Mouse (Mus musculus) heart, postnatal 14 days (tissue): ENCODE measurements around the gene Pdia6. TPM values are rescaled to one million over a fixed set of nuclear protein-coding genes. Genes with fewer than 3 reads are reported as not detected.

Experiments used
- DNase-seq, 2 experiments: peaks; one replicate each; pipeline ENCODE4 v3.0.0; 2021 to 2022
- intact Hi-C: fragments of 180-260 bp; cut with DNase I; formaldehyde crosslinking; loops from one replicate; pipeline ENCODE4 v1.15.1; 2025
- total RNA-seq, 2 experiments: library from RNA; stranded (reverse); gene quantifications; 2 replicates each; pipeline ENCODE4 v1.2.3; 2021

Gene Pdia6
- total RNA-seq, 2 experiments from 2014 or later, result 76.7 to 102 TPM

- intact Hi-C loops, result no loop called here
- DNase-seq, result no peak
These were observed 62.9 kb downstream of the Pdia6 start, which contains the start of gene Atp6v1c2 for GRCm38 (mm10) chr12:17329259-17329658. Gene Atp6v1c2 (minus strand): TSS chr12:17329359.

GRCm38 (mm10) chr12:17333459-17333858, 67.1 kb downstream of the Pdia6 start:
- intact Hi-C loops, result no loop called here
- no peak for DNase-seq

Other genes with a start within 250 kb of the Pdia6 start
- gene Kcnf1, start 89.7 kb upstream of the Pdia6 start, total RNA-seq, result under 1 TPM in 1 of 2 experiments, not detected in 1; 0.05 TPM
- gene Atp6v1c2, start 62.8 kb downstream of the Pdia6 start, total RNA-seq, result under 1 TPM in 1 of 2 experiments, not detected in 1; 0.36 TPM
- 1 to 10 TPM; 7.1 to 7.4 TPM for gene Nol10, start 81.9 kb downstream of the Pdia6 start, total RNA-seq